Mouse (Mus musculus) gastrocnemius, adult 8-10 months (tissue): ENCODE measurements at regions not wholly inside any gene's neighbourhood (a gene's known extent, or its start where the extent isn't known, plus 50 kb on each side); places are given as distances from the start of the nearest gene placed in this dataset.

Experiments
- DNase-seq, 2 experiments: peaks; one replicate each; pipeline ENCODE4 v3.0.0; 2022; ENCODE audit warnings: low spot score in 2 of 2

DNA sequence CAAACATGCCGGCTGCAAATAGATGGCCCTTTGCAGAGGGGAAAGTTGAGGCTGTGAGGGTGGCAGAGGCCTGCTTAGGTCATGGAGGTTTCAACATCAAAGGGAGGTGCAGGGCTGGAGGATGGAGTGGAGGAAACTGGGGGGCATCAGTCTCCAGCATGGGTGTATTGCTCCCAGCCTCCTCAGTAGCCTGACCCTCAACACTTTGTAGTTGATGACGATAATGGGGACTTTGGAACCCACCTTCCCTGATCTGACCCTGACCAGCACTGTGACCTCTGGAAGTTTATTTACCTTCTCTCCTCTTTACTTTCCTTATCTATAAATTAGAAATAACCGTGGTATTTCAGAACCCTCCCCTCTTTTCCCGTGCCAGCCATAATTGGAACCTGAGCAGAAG lies 56.2 kb downstream of the Gm26897 start:
- no peak for DNase-seq

DNA sequence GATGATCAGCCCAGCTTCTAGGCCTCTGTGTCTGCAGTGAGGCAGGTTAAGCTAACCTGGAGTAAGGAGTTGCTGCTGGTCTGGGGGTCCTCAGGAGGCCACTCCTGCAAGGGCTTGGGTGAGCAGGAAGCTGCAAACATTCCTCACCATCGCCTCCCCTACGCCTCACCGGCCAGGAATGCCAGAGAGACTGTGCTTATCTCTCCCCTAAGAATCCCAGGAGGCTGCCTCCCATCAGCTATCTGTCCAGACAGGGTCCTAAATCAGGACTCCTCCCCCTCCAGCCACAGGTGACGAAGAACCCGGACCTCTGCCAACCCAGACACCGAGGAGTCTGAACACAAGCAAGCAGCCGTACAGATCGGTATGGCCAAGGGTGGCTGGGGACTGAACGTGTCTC lies 56.8 kb downstream of the Gm26897 start:
- no peak for DNase-seq

DNA sequence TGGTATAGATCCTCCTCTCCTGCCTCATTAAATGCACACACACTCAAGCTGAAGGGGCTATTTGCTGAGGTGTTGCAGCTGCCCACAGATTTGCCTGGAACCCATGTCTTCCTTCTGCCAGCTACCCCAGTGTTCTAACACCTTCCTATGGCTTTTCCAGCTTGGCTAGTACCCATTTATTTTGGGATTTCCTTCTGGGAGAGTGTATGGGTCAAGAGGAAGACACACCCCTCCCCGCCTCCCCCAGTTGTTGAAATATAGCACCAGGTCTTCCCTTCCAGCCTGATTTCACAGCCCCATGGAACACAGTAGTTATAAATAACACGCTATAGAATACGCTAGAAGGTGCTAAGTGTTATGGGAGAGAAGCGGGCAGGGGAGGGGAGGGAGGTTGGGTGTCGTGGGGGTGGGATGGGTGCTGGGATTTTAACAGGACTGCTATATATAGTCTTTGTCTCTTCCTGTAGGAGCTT lies 57.4 kb downstream of the Gm26897 start:
- no peak for DNase-seq

DNA sequence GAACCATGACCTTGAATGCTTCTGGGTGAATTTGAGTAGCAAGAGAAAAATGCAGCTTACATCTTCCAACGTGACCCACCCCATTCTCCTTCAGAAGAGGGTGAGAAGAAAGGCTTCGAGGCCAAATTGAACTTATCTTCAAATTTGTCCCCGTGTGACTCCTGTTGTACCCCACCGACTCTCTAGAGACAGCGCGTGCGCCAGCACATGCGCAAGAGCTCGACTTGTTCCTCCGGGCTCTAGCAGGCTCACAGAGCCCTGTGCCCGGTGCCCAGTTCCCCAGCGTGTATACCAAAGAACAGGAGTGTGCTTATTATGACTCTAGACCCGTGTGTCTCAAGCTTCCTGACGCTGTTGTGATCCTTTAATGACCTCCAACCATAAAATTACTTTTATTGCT lies 59.0 kb downstream of the Gm26897 start:
- no peak for DNase-seq

DNA sequence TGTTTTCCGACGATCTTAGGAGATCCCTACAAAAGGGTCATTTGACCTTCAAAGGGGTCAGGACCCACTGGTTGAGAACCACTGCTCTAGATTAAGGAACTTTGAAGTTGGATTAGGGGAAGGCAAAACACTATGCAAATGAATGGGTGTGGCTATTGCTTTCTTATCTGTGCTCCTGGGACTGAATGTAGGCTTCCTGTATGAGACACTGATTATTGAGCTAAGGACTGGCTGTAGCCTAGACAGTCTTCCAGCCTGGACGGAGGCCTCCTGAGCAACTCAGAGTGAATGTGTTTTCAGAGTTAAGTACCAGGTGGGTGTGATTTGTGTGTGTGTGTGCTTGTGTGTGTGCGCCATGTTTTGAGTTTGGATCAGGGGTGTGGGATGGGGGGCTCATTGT lies 59.5 kb downstream of the Gm26897 start:
- DNase-seq, result no peak

DNA sequence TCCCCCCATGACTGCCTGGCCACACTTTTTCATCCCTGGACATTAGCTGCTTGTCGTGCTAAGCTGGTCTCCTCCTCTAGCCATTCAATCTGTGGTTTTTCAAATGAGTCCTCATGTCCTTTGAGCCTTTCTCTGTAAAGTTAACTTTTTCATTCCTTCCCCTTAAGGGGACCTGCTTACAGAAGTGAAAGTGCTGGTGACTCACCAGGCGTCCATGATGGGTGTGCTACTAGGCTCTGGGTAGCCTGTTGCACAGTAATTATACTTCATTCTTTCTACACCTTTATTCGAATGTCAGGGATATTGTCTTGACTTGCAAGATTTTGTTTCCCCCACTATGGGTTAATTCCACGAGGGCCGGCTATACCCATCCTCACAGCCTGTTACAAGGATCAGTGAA lies 63.2 kb downstream of the Gm26897 start:
- no peak for DNase-seq

DNA sequence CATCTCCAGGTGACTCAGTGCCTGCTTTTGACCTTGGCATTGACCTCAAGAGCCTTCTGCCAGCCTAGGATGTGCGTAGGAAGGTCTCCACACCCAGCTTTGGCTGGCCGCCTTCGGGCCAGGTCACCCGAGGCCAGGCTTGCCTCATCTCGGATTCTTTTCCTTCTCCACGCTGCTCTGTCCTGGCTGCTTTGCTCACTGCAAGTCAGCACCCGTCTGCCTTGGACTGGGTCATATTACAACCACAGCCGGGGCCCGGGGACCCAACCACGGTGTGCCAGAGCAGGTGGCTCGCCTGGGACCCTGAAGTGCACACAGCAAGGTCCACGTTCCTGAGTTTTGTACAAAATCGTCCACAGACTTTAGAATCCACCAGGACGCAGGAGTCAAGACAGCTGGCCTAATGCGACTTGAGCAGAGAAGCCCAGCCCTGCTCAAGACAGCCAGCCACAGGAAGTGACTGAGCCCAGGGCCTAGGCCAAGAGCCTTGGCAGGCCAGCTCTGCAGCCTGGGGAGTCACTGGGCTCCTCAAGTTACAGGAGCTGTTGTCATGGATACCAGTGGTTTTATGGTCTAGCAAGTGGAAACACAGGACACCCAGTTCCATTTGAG lies 66.1 kb downstream of the Gm26897 start:
- peak; percentile 96 for DNase-seq

DNA sequence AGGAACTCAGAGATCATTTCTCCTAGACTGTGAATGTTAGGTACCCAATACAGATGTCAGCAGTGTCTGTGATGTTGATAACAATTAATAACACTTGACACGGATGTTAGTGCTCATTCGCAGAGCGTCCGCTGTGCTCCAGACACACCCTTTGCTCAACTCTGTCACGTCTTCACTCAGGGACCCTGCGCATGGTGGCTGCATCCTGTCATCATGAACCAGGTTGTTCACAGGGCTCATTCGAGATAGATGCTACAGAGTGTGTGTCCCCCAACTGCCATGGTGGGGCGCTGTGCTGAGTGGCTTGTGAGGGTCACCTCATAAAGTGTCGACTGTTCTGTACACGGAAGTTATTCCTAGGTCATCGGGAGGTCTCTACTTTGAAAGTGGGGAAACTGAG lies 66.8 kb downstream of the Gm26897 start:
- peak in 1 of 2 experiments; percentile 30 for DNase-seq

DNA sequence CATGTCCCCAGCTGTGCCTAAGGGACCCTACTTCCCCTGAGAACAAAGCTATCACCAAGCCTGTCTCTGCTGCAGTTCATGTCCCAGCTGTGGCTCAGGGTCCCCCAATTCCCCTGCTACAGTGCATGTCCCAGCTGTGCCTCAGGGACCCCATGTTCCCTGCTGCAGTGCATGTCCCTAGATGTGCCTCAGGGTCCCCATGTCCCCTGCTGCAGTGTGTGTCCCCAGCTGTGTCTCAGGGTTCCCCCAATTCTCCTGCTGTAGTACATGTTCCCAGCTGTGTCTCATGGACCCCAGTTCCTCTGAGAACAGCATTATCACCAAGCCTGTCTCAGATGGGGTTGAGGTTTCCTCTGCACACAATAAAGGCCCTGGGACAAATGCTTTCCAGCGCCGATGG lies 67.3 kb downstream of the Gm26897 start:
- no peak for DNase-seq

DNA sequence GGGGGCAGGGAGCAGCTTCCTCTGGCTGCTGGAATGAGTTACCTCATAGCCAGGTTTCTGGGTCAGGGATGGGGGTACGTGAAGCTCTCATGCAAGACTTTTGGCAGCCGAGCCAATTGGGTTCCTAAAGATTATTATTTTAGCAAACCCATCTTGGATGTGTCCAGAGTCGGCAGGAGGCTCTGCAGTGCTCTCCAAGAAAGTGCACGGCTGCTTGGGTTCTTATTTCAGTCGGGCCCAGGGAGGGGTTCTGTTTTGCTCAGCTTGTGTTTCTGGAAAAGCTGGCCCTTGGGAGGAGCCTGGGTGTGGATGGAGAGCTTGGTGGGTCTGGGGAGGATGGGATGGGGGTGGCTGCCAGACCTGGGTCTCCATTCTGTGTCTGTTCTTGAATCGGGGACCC lies 70.8 kb downstream of the Gm26897 start:
- DNase-seq, result peak; percentile 56 to 64

DNA sequence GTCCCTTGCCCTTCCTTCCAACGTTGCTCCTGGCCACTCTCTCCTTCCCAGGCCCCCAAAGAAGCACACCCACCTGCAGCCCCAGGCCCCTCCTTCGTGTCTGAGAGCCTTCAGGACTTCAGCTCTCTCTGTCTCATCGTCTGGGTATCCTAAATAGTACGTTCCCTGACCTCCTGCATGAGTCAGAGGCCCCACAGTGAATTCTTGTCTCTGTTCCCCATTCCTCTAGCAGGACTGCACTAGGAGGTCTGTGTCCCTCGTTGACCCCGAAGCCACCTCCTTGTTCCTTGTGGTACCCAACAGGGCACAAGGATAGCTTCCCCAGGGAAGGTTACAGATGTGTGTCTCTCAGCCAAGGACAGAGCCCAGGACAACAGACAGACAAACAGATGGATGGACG lies 71.4 kb downstream of the Gm26897 start:
- DNase-seq, result peak in 1 of 2 experiments; percentile 41

DNA sequence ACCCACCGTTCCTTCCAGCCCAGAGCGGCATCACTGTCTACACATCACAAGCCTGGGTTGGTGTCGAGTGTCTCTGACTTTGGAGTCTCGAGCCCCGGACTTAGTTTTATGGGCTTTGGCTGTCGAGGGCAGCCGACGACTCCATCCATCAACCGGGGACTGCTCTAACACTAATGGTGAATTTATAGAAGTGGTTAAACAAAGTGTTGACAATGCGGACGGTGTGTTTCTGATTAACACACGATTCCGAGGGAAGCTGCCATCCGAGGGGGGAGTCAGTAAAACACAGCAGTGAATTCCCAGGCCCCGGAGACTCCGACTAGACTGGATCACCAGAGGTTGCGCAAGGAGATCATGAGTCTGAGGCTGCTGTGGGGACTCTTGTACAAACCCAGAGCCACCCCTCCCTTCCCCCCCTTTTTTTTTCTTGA lies 72.1 kb downstream of the Gm26897 start:
- DNase-seq, result peak in 1 of 2 experiments; percentile 38

DNA sequence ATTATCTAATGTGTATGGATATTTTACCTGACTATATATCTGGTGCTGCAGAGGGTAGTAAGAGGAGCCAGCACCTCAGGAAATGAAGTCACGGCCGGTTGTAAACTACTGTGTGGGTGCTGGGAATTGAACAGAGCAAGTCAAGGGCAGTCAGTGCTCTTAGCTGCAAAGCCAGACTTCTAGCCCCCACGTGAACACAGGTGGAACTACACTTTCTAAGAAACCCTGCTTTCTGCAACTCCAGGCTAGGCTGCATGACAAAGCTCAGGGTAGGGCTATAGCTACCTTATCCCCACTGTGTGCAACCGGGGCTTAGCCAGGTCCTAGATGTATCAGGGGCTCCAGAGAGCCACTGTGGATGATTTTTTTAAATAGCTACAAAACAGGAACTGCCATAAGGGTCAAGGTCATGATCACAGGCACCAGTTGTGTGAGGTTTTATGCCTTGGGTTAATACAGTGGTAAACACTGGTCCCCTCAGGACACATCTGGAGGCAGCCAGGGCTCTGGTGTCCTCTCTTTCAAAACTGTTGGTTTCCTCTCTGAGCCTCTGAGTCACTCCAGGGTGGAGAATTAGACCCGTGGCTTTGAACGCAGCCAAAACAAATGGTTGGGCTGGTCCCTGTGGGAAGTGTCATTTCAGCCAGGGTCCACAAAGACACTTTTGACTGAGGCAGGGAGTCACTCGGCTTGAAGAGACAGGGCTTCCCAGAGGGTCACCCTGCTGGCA lies 76.5 kb downstream of the Gm26897 start:
- DNase-seq, result peak; percentile 43 to 65

DNA sequence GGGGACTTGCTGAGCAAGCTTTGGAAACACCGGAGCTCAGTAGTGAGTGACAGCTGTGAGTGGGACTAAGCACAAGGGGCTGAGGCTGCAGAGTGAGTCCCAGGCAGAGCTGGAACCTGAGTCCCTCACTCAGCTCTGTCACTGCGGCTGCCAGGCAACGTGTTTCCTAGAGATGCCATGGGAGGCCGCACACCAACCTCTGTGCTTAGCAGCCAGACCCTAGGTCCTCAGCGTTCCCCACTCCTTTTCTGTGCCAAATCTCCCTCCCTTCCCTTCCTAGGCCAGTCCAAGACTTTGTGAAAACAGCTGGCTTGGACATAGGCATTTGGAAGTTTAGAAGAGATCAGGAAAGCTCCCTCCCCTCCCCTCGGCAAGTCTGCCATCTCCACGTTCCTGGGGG lies 78.9 kb downstream of the Gm26897 start:
- no peak for DNase-seq

DNA sequence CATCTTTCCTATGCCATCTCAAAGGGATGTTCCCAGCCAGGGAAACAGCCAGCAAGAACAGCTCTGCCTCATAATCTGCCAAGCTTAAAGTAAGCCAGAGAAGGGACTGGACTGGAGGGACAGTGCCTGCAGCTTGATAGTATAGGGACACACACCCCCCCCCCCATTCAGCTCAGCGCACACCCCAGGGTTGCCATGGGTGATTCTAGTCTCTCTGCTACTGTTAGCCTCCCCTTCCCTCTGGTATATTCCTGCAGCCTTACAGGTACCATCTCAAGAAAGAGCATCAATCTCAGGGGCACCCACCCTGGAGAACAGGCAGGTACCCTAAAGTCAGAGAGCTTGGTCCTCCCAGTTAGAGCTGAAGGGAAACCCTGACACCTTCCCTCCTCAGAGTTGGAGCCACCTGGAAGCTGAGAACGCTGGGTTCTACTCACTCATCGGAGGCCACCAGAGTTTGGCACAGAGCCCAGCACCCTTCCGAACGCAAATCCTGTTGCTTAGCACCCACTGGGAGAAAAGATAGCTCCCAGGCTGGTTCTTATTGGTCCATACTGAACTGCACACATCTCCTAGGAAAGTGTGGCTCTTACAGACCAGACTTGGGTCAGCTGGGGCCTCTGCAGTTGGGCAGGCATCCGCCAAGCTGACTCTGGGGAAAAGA lies 79.5 kb downstream of the Gm26897 start:
- no peak for DNase-seq

DNA sequence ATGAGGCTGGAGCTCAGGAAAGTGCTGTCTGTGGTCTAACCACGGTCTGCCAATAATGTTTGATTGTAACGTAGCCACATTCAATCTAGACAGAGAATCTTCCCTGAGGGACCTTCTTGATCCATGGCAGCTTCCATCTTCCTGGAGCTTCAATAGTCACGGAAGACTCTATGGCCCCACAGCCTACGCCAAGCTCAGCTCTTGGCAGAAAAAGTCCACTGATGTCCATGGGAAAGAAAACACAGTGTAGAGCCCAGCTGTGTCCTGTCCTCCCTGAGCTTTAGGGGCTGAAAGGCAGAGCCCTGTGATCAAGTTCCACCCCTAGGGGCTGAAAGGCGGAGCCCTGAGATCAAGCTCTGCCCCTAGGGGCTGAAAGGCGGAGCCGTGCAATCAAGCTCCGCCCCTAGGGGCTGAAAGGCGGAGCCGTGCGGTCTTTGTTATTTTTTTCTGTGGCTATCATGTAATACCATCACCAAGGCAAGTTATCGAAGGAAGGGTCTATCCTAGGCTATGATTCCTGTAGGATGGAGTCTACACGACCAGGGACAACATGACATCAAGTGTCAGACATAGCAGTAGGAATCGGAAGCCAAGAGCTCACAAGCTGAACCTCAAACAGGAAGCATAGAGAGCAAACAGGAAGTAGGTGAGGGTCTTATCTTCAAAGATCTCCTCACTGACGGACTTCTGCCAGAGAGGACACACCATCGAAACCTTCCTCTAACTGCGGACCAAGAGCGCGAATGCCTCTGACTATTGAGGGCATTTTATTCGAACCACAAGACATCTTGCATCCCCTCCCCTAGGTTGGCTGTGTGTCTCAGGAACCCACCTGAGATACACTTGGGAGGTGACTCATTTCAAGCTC lies 81.4 kb downstream of the Gm26897 start:
- DNase-seq, result no peak

DNA sequence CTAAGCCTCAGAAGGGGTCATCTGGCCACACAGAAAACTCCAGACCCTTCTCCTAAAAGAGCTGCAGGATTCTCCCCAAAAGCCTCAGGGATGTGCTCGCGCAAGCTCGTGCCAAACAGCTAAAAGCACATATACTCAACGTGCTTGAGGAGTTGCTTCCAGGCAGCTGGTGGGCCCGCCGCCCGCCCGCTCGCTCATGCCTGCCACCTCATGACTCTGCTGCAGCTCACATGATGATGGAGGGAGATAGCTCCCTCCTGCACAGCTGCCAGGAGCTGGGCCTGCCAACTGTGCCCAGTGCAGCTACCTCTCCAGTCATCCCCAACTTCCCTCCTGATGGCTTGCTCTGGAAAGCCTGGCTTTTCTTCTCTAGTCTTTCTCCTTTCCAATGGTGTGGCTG lies 87.2 kb downstream of the Gm26897 start:
- DNase-seq, result no peak

DNA sequence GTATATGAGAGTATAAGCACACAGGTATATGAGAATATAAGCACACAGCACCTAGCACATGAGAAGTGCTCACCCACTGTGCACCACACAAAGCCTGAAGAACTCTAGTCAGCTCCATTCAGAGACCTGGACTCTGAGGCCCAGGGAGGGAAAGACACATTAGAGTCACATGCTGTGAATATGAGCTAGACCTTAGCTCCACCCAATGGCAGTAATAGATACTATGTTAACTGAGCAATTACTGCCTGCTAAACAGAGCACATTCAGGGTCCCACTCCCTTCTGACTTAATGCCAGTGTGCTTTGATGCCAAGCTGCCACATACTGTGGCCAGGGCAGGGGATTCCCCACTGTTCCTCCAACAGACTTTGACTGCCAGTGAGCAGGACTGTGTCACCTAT lies 89.2 kb downstream of the Gm26897 start:
- no peak for DNase-seq

DNA sequence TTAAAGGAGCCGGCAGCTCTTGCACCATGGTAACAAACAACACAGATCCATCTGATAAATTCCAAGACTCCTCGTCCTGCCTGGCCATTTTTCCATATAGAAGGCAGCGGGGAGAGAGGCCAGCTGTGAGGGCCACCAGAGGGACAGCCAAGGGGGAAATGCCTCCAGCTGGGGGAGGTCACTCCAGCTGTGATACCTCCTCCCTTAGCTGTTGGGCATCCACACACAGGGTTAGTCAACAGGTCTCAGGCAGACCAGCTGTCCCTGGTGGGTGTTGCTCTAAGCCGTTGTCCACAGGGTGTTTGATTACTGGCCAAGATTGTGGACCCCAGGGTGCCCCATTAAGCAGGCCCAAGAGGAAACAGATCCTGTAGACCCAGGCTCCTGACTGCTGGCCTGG lies 89.7 kb downstream of the Gm26897 start:
- DNase-seq, result no peak

DNA sequence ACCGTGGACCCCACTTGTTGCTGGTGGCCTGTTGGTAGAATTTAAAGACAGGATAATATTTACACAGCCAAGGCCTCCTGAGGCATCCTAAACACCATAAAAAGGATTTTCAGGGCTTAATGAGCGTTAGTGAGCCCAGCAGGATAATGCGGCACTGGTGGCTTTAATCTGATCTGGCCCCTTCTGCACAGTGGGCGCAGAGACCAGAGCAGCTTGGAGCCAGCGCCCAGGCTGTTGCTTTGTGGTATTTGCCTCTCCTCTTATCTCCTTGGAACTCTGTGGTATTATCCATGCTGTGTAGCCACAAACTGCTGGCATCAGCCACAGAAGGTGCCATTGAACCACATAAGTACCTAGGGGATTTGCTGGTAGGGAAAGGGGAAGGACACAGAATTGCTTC lies 90.1 kb downstream of the Gm26897 start:
- no peak for DNase-seq

DNA sequence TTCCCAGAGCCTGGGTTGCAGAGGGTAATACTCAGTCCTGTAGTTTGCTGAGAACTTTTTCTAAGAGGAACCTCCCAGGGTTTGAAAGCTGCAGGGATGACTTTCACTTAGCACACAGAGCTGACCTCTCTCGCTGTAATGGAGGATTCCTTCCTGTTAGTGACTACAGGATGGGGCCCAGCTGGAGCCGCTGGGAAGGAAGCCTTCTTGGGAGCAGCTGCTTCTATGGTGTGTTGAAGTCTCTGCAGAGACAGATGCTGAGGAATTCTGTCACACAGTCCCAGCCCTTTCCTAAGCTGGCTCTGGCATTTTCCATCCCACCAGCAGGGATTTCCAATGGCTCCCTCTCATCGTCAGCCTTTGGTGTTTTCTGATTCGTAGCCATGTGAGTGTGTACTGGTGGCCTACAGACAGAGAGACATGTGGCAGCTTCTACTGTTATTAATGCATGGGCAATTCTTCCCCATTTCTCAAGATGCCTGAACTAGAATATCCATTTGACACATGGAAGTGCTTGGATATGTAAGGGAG lies 90.9 kb downstream of the Gm26897 start:
- DNase-seq, result no peak
